Mouse (Mus musculus): ENCODE measurements around the gene Glo1.
A peak's percentile ranks its signal among the peaks of the same experiment; 100 is the strongest.

The Glo1 gene

GRCm38 (mm10) chr17:30576946-30577345 is 49.7 kb downstream of the Glo1 start:
- DNase-seq (ENCODE audit: low spot score) = no peak

DNA sequence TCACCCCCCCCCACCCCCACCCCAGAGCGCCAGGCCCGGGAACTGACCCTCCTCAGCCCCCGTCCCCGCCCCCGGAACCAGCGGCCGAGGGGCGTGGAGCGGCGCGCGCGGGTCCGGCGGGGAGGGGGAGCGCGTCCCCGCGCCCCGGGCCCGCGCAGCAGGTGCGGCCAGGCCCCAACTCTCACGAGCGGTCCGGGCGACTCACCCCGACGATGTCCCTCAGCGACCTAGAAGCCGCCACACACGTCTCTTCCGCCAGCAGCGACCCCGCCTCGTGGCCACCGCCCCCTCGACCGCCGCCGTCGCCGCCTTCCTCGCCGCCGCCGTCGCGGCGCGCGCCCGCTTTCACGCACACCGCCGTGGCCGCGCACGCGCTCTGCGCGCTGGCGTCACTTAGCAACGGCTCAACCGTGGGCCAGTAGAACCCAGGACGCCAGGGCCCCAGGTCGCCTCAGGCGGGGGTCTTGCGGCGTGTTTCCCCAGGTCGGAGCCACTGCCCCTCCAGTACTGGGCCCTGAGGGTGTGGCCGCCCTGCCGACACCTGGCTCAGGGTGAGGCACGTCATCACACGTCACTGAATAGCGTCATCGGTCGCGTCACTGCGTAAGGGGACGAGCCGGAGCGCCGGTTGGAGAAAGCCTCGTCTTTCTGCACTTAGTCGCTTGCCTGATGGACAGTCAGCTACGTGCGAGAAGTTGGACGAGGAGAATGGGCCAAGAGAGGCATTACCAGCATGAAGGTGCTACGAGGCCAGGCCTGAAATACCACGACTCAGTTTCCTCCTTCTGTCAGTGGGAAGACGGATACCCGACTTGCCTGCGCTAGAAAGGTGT is 50.5 kb downstream of the Glo1 start, which contains the start of gene Btbd9:
TSS of gene Btbd9 (minus strand) at position 548 of the 833 bp plus-strand sequence.
- DNase-seq (ENCODE audit: low spot score) = peak; percentile 94

DNA sequence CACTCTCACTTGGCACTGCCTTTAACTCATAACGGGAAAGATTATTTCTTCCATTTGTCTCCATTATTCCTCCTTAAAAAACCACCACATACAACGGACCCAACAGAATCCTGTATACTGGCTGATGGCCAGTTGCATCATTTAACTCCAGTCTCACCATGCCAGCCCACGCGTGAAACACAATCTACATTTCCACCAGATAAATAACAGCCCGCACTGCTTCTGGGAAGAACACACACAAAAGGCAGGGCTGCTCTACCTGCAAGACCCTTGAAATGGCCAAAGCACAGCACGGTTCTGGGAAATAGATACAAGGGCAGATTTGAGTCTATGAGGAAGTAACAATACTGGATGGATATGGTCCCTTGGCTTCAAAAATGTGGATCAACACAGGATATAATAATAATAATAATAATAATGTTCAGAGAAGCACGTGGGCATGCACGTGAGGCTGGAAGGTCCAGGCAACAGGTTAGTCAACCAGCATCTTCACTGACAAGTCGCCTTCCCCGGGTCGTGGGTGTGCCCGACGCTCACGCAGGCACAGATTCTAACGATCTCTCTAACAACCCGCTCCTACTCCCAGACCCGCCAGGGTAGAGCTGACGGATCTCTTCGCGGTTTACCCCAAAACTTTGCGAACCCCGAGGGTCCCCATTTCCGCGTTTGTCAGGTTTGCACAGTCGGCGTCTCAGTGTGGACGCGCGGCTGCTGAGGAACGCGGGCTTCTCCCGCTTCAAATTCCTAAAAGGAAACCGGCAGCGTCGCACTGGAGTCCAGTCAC is 51.4 kb downstream of the Glo1 start:
- DNase-seq (ENCODE audit: low spot score) = no peak

- DNase-seq (ENCODE audit: low spot score) = no peak
These were observed 51.9 kb downstream of the Glo1 start for GRCm38 (mm10) chr17:30574783-30575075.

- no peak for DNase-seq (ENCODE audit: low spot score)
These were observed 52.5 kb downstream of the Glo1 start for GRCm38 (mm10) chr17:30573990-30574782.

DNA sequence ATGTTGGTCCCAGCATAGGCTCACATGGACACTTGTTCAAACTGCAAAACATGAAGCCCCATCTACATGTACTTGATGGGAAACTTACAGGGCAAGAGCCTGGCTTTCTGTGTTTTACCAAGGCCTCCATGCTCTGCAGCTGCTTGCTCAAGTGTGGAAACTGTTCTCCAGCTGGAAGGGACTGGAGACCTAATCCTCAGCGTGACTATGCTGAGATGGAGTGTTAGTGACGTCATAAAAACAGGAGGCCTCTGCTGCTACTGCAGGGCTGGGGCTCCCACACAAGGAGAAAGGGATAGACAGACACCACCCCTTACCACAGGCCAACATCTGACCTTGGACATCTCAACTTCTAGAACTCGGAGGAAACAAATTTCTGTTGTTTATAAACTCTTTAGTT is 55.7 kb downstream of the Glo1 start:
- no peak for DNase-seq (ENCODE audit: low spot score)

- no peak for DNase-seq (ENCODE audit: low spot score)
These were observed 56.5 kb downstream of the Glo1 start for GRCm38 (mm10) chr17:30570173-30570572.

GRCm38 (mm10) chr17:30568473-30568872 is 58.2 kb downstream of the Glo1 start:
- no peak for DNase-seq (ENCODE audit: low spot score)

DNA sequence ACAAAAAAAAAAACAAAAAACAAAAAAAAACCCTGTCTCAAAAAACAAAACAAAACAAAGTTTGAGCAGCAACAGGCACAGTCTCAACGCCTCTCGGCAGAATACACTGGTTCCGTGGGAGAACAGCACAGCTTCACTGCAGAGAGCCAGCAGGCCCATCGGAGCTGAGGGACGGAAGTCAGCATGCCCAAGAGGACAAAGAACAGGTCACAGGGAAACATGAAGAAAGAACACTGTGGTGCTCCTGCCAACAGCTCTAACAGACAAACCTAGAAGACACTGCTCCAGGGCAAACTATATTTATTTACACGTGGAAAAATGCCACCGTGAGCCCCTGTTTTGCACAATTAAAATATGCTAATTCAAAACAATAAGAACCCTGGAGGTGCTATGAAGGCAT is 61.7 kb downstream of the Glo1 start:
- DNase-seq (ENCODE audit: low spot score) = no peak

DNA sequence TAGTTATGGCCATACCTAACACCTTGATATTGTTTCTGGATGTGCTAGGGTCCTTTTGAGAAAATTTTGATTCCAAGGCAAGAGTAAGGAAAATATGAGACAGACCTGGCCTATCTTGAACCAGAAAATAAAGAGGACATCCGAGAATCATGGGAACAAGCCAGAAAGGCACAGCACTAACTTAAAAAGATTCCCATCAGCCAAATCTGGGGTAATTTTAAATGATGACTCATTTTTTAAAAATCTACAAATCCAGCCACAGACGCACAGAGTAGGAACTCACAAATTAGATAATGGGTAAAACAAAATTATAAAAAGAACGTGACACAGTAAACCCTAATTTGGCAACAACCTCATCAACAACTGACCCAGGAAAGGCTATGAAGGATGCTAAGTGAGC is 62.3 kb downstream of the Glo1 start:
- no peak for DNase-seq (ENCODE audit: low spot score)

DNA sequence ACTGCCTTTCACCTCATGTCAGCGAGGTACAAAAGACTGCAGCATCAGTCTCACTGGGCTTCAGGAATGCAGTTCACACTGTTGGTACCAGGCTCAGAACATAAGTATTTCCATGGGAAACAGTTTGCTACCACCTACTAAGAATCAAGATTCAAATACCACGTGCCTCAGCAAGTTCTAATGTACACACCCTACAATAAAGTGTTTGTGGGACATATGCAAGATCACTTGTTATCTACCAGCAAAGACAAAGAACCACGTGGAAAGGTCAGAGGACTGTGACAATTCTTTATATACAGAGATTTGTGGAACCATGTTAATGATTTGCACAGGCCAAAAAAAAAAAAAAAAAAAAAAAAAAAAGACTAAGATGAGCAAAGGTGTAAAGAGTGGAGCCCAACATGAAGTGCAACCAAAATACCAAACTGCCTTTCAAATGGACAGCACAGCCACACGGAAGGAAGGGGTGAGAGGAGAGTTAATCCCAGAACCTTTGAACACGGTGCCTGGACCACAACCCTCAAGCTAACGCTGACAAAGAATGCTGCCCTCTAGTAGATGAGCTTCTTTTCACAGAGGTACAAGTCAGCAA is 63.1 kb downstream of the Glo1 start:
- no peak for DNase-seq (ENCODE audit: low spot score)

GRCm38 (mm10) chr17:30562770-30563169 is 63.9 kb downstream of the Glo1 start:
- no peak for DNase-seq (ENCODE audit: low spot score)

DNA sequence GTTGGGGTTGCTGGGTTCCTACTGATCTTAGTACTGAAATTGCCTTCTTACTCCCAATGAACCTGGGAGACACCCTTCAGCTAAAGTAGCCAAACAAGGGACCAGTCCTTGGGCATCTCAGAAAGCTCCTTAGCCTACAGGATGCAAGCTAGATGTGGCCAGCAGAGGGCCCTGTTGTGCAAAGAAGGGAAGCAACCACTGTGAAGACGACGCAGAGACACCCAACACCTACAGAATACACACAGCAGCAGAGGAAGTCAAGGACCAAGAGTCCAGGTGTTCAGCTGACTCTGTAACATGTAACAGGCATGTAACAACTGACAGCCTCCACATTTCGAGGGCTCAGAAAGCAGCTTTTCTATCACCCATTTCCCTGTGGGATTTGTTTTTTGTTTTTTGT is 67.1 kb downstream of the Glo1 start:
- peak; percentile 70 for DNase-seq (ENCODE audit: low spot score)

DNA sequence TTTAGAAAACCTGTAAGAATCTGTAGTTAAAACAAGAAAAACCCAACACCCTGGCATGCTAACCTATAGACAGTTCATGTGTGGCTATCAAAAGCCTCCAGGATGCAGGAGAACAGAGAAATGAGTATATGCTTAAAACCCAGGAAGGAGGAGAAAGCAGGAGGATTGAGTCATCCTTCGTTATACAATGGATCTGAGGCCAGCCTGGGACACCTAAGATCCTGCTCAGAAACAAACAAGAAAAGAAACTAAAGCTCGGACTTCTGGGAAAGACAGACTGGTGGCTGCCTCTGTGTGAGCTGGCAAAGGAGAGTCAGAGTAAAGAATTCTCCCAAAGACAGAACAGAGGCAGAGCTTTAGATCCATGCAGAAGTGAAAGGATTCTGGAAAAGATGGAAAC is 68.0 kb downstream of the Glo1 start:
- no peak for DNase-seq (ENCODE audit: low spot score)

DNA sequence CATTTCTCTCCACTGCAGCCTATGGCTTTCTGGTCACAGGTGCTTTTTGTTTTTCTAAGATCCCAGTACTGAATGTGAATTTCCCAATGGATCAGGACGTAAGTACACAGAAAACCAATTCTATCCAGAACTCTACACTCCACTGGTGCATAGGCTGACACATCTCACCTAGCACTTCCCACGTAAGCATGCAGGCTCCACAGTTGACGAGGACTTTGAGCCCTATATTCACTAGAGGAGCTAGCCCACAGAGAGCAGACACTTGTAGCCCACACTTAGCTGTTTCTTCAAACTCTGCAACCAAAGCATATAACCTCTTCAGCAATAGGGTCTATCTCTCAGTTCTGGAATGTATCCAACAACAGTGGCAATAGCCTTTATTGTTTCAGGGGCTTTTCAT is 70.2 kb downstream of the Glo1 start:
- no peak for DNase-seq (ENCODE audit: low spot score)

DNA sequence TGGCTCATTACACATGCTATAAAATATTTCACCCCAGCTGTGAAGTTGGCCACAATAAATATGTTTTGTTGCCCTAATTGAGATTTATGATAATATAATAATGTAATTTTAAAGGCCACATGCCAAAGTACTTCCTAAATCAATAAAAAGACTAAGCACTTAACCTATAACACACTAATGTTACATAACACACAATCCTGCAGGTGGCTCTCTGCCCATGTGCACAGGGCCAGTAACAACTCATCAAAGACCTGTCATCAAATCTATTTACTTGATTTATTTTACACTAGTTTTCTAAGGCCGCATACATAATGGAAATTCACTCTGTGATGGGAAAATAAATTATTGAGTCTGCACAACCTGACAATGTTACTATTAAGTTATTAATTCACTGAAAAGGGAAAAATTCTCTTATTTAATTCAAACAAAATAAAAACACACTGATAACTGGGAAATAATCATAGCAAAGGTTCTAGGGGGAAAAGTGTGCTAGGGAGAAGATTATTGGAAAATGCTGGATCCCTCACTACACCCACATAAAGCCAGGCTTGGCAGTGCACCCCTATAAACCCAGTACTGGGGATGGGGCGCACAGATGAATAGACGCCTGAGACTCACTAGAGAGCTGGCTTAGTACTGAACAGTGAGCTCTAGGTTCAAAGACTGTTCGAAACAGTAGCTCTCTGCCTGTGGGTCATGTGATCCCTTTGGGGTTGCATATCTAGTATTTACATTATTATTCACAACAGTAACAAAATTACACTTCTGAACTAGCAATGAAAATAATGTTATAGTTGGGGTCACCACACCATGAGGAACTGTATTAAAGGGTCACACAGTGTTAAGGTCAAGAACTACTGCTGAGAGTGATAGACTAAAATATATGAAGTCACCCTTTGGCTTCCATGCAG is 73.4 kb downstream of the Glo1 start:
- DNase-seq (ENCODE audit: low spot score) = no peak

DNA sequence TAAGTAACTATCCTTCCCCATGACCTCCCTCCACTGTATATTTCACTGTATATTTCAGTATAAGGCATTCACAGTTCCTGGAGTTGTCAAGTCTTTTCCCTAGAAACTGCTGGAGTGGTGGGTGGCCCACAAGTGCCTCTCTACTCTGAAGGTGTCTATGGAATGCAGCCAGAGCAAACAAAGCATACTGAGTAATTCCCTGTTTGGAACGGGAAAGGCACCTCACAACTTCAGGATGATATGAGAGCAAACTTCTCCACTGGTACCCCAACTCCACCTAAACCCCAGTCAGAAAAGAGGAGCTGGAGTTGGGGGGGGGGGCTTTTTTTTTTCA is 75.9 kb downstream of the Glo1 start:
- DNase-seq (ENCODE audit: low spot score) = no peak

DNA sequence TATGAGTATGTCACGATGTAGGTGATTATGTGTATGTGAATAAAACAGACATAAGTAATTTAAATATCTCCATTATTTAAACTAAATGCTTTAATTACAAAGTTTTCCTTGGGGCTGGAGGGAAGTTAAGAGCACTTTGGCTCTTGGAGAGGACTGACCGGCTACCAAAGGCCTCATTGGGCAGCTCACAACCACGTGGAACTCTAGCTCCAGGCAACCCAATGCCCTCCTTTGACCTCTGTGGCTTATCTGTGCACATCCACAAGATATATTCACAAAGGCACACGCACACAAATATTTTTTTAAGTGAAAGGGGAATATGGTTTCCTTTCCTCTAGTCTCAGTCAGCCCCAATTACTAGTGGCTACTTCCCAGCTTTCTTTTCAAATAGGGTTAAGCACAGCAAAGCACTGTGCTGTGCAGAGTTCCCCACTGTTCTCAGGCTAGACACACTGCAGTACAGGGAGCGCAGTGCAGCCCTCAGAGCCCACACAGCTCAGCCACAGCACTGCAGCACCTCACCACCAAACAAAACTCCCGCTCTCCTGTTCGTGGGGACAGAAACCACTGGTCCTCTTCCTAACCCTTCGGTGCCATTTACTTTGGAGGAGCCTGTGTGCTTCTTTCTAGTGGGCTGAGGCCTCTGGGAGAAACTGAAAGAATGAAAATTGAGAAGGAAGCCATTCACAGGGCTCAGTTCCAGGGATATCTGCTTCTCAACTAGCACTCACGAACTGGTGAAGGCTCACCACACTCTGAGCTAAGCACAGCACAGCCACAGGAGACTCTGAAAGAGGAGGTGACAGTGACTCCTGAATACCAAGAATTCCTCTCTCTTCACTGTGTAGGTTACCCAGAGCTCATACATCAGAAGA is 76.5 kb downstream of the Glo1 start:
- no peak for DNase-seq (ENCODE audit: low spot score)

- DNase-seq (ENCODE audit: low spot score) = peak; percentile 26
These were observed 87.6 kb downstream of the Glo1 start for GRCm38 (mm10) chr17:30539098-30539497.

DNA sequence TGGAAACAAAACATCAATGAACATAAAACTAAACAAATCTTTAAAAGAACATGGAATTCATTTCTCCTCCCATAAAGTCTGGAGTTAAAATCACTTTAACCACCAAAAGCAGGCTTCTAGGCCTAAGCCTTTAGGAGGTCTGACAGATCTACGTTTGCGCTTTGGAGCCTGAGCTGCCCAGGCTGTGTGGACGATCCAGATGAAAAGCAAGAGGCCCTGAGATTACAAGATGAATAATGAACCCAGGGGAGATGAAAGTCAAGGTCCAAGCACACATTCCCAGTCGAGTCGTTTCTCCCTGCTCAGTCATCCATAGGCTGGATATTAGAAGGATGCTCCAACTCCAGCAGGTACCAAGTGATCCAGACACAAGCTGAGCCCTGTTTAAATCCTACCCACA is 90.0 kb downstream of the Glo1 start:
- no peak for DNase-seq (ENCODE audit: low spot score)

All from ovary, postnatal 36 days (tissue).